Mouse (Mus musculus) forebrain, embryonic 12.5 days (tissue): ENCODE measurements around the gene Ipcef1. TPM values are rescaled to one million over a fixed set of nuclear protein-coding genes. Genes with fewer than 3 reads are reported as not detected.

Experiments used
- ATAC-seq: fragments of 200-750 bp; cut with Nextera tagmentation; 2 replicates; pipeline ENCODE4 v1.8.0; 2017; ENCODE audit warnings: moderate TSS enrichment; ENCODE audit not compliant: low FRiP score
- H3K27ac ChIP-seq: fragments of 300-500 bp; sonication (generic); 2 replicates; pipeline ENCODE4 v1.5.1; 2016; ENCODE audit warnings: mild to moderate bottlenecking
- H3K27me3 ChIP-seq: fragments of 300-500 bp; sonication (generic); 2 replicates; pipeline ENCODE4 v1.6.1; 2016; ENCODE audit warnings: mild to moderate bottlenecking
- H3K36me3 ChIP-seq: fragments of 300-500 bp; sonication (generic); replicated peaks from 2 replicates; pipeline ENCODE4 v1.6.1; 2016; ENCODE audit warnings: mild to moderate bottlenecking
- H3K4me1 ChIP-seq: fragments of 300-500 bp; sonication (generic); 2 replicates; pipeline ENCODE4 v1.6.1; 2016
- H3K4me2 ChIP-seq: fragments of 300-500 bp; sonication (generic); 2 replicates; pipeline ENCODE4 v1.6.1; 2016; ENCODE audit warnings: mild to moderate bottlenecking, moderate library complexity
- H3K4me3 ChIP-seq: fragments of 300-500 bp; sonication (generic); replicated peaks from 2 replicates; pipeline ENCODE4 v1.5.1; 2016; ENCODE audit warnings: mild to moderate bottlenecking
- H3K9ac ChIP-seq: fragments of 300-500 bp; sonication (generic); 2 replicates; pipeline ENCODE4 v1.6.1; 2016; ENCODE audit warnings: mild to moderate bottlenecking
- H3K9me3 ChIP-seq: fragments of 300-500 bp; sonication (generic); 2 replicates; pipeline ENCODE4 v1.6.1; 2016
- WGBS: fragments of 180-500 bp; shearing (Covaris S2); methylation state at CpG from one replicate; pipeline ENCODE4 v1.1.7; 2016; 5-methylcytosine and 5-hydroxymethylcytosine counted together
- polyA plus RNA-seq: library from polyadenylated mRNA; unstranded; fragments of >200 nt; fragmentation: Nextera tagmentation; extraction: Ambion mirVana; gene quantifications from 2 replicates; pipeline ENCODE4 v1.2.1, GENCODE M21; 2016

Ipcef1 gene
- 0.91 and 1.3 TPM in 2 replicates for polyA plus RNA-seq

- peaks cover 7% of the 10 kb centered on the region for H3K4me1 ChIP-seq
- no peak within 1 kb of the TSS for H3K4me3 ChIP-seq
- no peak within 1 kb of the TSS for H3K9ac ChIP-seq
- no peaks in the 10 kb centered on the region for H3K27me3 ChIP-seq
- H3K4me2 ChIP-seq = peak within 1 kb of the TSS; percentile 37
- no peaks in the 10 kb centered on the region for H3K36me3 ChIP-seq
- no peak within 1 kb of the TSS for H3K27ac ChIP-seq
- ATAC-seq = peak; percentile 68; the same call in 1 of the 2 replicates
- WGBS = 13% methylated on average over 12 of the region's 12 CpGs
- no peaks in the 10 kb centered on the region for H3K9me3 ChIP-seq
These were observed at the start of gene Ipcef1 for GRCm38 (mm10) chr10:7052315-7053017. Ipcef1 (minus strand) TSS chr10:7052478.

DNA sequence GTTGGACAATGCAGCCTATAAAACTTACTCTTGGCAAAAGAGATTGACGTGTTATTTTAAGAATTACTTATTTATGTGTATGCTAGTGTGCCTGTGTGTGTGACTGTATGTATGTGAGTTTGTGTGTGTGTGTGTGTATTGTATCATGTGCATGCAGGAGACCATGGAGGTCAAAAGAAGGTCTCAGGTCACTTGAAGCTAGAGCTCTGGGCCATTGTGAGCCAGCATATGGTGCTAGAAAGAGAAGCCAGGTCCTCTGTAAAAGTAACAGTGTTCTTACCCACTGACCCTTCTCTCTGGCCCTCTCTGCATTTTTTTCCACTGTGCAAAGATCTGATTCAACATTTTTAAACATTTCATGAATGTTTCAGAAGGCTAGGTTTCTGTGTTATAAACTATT, 25.7 kb upstream of the Ipcef1 start:
- Histone ChIP-seq H3K36me3 (no peaks in the 10 kb centered on the region), H3K9ac (no peak overlapping the region), H3K4me3 (no peak overlapping the region), H3K4me1 (no peaks in the 10 kb centered on the region), H3K27ac (no peak overlapping the region), H3K9me3 (no peaks in the 10 kb centered on the region), H3K4me2 (no peak overlapping the region), H3K27me3 (no peaks in the 10 kb centered on the region)
- WGBS = 88% methylated on average over 1 of the region's 1 CpGs
- ATAC-seq = no peak

GRCm38 (mm10) chr10:7077389-7077808, 25.1 kb upstream of the Ipcef1 start:
- 81% methylated on average over 7 of the region's 7 CpGs for WGBS
- Histone ChIP-seq H3K27ac (no peak overlapping the region), H3K4me3 (no peak overlapping the region), H3K27me3 (no peaks in the 10 kb centered on the region), H3K4me1 (no peaks in the 10 kb centered on the region), H3K9me3 (no peaks in the 10 kb centered on the region), H3K36me3 (no peaks in the 10 kb centered on the region), H3K4me2 (no peak overlapping the region), H3K9ac (no peak overlapping the region)
- ATAC-seq = no peak

DNA sequence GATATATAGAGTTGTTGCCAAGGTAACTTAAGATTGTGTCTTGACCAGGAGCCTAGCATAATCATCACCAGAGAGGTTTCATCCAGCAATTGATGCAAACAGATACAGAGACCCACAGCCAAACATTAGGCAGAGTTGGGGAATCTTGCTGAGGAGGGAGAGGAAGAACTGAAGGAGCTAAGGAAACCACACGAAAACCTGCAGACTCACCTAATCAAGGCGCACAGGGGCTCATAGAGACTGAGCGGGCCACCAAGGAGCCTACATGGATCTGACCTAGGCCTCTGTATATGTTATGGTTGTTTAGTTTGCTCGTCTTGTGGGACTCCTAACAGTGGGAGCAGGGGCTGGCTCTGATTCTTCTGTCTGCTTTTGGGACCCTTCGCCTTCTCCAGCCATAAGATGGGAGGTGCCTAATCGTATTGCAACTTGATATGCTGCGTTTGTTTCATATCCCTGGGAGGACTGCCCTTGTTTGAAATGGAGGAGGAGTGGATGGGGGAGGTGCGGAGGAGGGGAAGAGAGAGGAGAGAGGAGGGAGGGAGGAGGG, 24.5 kb upstream of the Ipcef1 start:
- Histone ChIP-seq H3K27me3 (no peaks in the 10 kb centered on the region), H3K4me2 (no peak overlapping the region)
- 56% methylated on average over 7 of the region's 8 CpGs for WGBS

GRCm38 (mm10) chr10:7076201-7076600, 23.9 kb upstream of the Ipcef1 start:
- peak; percentile 86 for ATAC-seq

More for the DNA sequence above, 24.5 kb upstream of the Ipcef1 start:
- no peaks in the 10 kb centered on the region for H3K36me3 ChIP-seq
- H3K9me3 ChIP-seq = no peaks in the 10 kb centered on the region
- no peaks in the 10 kb centered on the region for H3K4me1 ChIP-seq
- H3K27ac ChIP-seq = no peak overlapping the region
- no peak overlapping the region for H3K4me3 ChIP-seq
- peak; percentile 24; the same call in 1 of the 2 replicates for ATAC-seq
- no peak overlapping the region for H3K9ac ChIP-seq

GRCm38 (mm10) chr10:7075661-7076060, 23.4 kb upstream of the Ipcef1 start:
- H3K36me3 ChIP-seq = no peaks in the 10 kb centered on the region
- no peaks in the 10 kb centered on the region for H3K4me1 ChIP-seq
- H3K27ac ChIP-seq = no peak overlapping the region
- no peak for ATAC-seq
- H3K4me2 ChIP-seq = no peak overlapping the region
- H3K27me3 ChIP-seq = no peaks in the 10 kb centered on the region
- no peak overlapping the region for H3K9ac ChIP-seq
- H3K9me3 ChIP-seq = no peaks in the 10 kb centered on the region
- WGBS = 91% methylated on average over 2 of the region's 2 CpGs
- no peak overlapping the region for H3K4me3 ChIP-seq

More at GRCm38 (mm10) chr10:7076201-7076600, 23.9 kb upstream of the Ipcef1 start:
- Histone ChIP-seq H3K9me3 (no peaks in the 10 kb centered on the region), H3K27ac (no peak overlapping the region), H3K4me1 (no peaks in the 10 kb centered on the region), H3K36me3 (no peaks in the 10 kb centered on the region), H3K27me3 (no peaks in the 10 kb centered on the region), H3K4me3 (no peak overlapping the region), H3K4me2 (no peak overlapping the region), H3K9ac (no peak overlapping the region)
- WGBS = 18% methylated on average over 8 of the region's 8 CpGs

DNA sequence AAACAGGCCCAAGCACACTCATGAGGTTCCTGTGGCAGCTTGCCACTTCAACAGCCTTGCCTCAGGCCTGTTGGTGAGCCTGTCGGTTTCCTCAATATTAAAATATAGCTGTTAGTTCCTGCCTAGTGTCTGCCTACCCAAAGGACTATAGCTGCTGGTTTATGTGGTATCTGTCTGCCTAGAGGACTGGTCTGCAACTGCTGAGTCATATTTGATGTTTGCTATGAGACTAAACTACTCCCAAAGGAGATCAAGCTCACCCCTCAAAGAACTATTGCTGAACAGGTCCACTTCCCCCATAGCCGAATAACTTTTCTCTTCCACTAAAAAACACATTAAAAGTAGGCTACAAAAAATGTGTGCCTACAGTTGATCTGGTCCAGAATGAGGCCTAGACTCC, 22.0 kb upstream of the Ipcef1 start:
- Histone ChIP-seq H3K9me3 (no peaks in the 10 kb centered on the region), H3K4me2 (no peak overlapping the region), H3K36me3 (no peaks in the 10 kb centered on the region), H3K9ac (no peak overlapping the region), H3K27me3 (no peaks in the 10 kb centered on the region), H3K4me3 (no peak overlapping the region), H3K4me1 (peaks cover 7% of the 10 kb centered on the region; the same call in 1 of the 2 replicates), H3K27ac (no peak overlapping the region)
- WGBS = 97% methylated on average over 2 of the region's 2 CpGs
- ATAC-seq = no peak

GRCm38 (mm10) chr10:7070924-7071323, 18.6 kb upstream of the Ipcef1 start:
- H3K4me1 ChIP-seq = peaks cover 7% of the 10 kb centered on the region; the same call in 1 of the 2 replicates
- WGBS = 88% methylated on average over 5 of the region's 5 CpGs
- H3K9me3 ChIP-seq = no peaks in the 10 kb centered on the region
- H3K4me2 ChIP-seq = no peak overlapping the region
- H3K4me3 ChIP-seq = no peak overlapping the region
- H3K36me3 ChIP-seq = no peaks in the 10 kb centered on the region
- no peak for ATAC-seq
- no peak overlapping the region for H3K27ac ChIP-seq
- no peak overlapping the region for H3K9ac ChIP-seq
- no peaks in the 10 kb centered on the region for H3K27me3 ChIP-seq

GRCm38 (mm10) chr10:7070100-7070835, 18.0 kb upstream of the Ipcef1 start:
- H3K4me1 ChIP-seq = peaks cover 7% of the 10 kb centered on the region; the same call in 1 of the 2 replicates
- no peak overlapping the region for H3K9ac ChIP-seq
- H3K4me3 ChIP-seq = no peak overlapping the region
- H3K27ac ChIP-seq = no peak overlapping the region
- 48% methylated on average over 8 of the region's 8 CpGs for WGBS
- H3K36me3 ChIP-seq = no peaks in the 10 kb centered on the region
- ATAC-seq = peak; percentile 79; the same call in 1 of the 2 replicates
- H3K9me3 ChIP-seq = no peaks in the 10 kb centered on the region
- no peak overlapping the region for H3K4me2 ChIP-seq
- H3K27me3 ChIP-seq = no peaks in the 10 kb centered on the region

- H3K9me3 ChIP-seq = no peaks in the 10 kb centered on the region
- no peak overlapping the region for H3K4me2 ChIP-seq
- no peaks in the 10 kb centered on the region for H3K27me3 ChIP-seq
- no peaks in the 10 kb centered on the region for H3K36me3 ChIP-seq
- H3K9ac ChIP-seq = no peak overlapping the region
- peaks cover 7% of the 10 kb centered on the region; the same call in 1 of the 2 replicates for H3K4me1 ChIP-seq
- no peak for ATAC-seq
- WGBS = 91% methylated on average over 2 of the region's 2 CpGs
- H3K4me3 ChIP-seq = no peak overlapping the region
- H3K27ac ChIP-seq = no peak overlapping the region
These were observed 16.8 kb upstream of the Ipcef1 start for GRCm38 (mm10) chr10:7069090-7069489.

DNA sequence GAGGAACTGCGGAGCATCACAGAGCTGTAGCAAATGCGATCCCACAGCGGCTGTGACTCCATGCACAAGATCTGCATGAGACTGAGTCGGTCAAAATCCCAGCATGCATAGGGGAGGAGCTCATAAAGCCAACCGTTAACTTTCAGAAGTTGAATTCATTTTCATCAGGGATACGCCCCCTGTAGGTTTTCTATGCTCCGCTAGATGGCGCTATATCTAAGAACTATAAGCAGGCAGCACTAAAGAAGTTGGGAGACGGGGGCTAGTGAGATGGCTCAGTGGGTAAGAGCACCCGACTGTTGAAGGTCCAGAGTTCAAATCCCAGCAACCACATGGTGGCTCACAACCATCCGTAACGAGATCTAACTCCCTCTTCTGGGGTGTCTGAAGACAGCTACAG, 16.3 kb upstream of the Ipcef1 start:
- no peak overlapping the region for H3K4me2 ChIP-seq
- H3K4me3 ChIP-seq = no peak overlapping the region
- H3K36me3 ChIP-seq = no peaks in the 10 kb centered on the region
- no peaks in the 10 kb centered on the region for H3K9me3 ChIP-seq
- peaks cover 7% of the 10 kb centered on the region; the same call in 1 of the 2 replicates for H3K4me1 ChIP-seq
- no peak overlapping the region for H3K27ac ChIP-seq
- no peak for ATAC-seq
- H3K27me3 ChIP-seq = no peaks in the 10 kb centered on the region
- H3K9ac ChIP-seq = no peak overlapping the region
- WGBS = 76% methylated on average over 12 of the region's 12 CpGs

DNA sequence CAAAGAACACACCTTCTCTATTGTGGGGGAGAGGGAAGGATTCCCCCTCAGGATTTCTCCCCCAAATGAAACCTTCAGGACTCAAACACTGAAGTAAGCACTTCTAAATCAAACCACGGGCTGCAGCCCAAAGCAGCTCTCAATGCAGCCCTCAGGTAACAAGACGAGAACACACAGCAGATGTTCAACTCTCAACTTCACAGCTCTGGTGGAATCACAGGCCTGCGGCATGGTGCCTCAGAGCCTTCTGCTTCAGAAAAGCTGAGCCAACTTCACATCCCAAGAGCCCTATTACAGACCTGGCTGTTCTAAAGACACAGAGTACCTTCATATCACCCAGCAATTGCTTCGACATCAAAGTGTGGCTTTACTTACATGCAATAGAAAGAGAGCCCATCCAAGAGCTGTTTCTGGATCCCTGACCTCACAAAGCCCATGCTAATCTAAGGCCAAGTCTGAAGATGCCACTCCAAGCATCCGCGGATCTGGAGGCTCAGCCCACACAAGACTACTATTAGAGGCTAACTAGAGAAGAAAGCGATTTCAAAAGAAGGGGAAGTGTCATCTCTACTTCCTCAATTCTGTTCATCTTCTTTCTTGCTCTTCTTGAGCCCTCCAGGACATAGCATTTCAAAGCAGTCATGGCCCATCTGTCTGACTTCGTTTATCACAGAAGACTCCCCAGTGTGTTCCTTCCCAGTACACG, 11.6 kb upstream of the Ipcef1 start:
- H3K4me2 ChIP-seq = no peak overlapping the region
- 90% methylated on average over 9 of the region's 9 CpGs for WGBS
- H3K9ac ChIP-seq = no peak overlapping the region
- no peaks in the 10 kb centered on the region for H3K9me3 ChIP-seq
- H3K27me3 ChIP-seq = no peaks in the 10 kb centered on the region
- H3K36me3 ChIP-seq = no peaks in the 10 kb centered on the region
- ATAC-seq = no peak
- no peak overlapping the region for H3K4me3 ChIP-seq
- H3K4me1 ChIP-seq = no peaks in the 10 kb centered on the region
- H3K27ac ChIP-seq = no peak overlapping the region
